13 mouse cellular contexts compared by ENCODE assay signal in genomic region chr1:69430683-69431407, GRCm38 (mm10).
"Had no signal": no experiment of that assay in that cellular context is flagged by ENCODE, and none has a peak within 500 bp of the region (broad histone marks: within the 10 kb centered on the region; RNA-seq: fewer than 3 reads in every experiment).

No protein-coding gene starts in this region.

- H3K36me3 ChIP-seq: limb, embryonic 12.5 days; neural tube, embryonic 15.5 days had no signal

- H3K27ac ChIP-seq: layer of hippocampus, adult 2 months; limb, embryonic 12.5 days; liver, embryonic 14.5 days; neural tube, embryonic 15.5 days had no signal

- ATAC-seq: hindbrain, embryonic 16.5 days; inflammation-experienced regulatory T-cells, adult 6 months had no signal

- H3K9me3 ChIP-seq: limb, embryonic 12.5 days; neural tube, embryonic 15.5 days had no signal

- DNase-seq: kidney, adult 9 months; kidney, postnatal 10 days; kidney, postnatal 4 days; lung, adult 18-20 months; thymus, adult 2 months; thymus, postnatal 36 days had no signal

- H3K9ac ChIP-seq: limb, embryonic 12.5 days; liver, embryonic 14.5 days; neural tube, embryonic 15.5 days had no signal

- H3K4me1 ChIP-seq: limb, embryonic 12.5 days; neural tube, embryonic 15.5 days had no signal

- H3K4me3 ChIP-seq: layer of hippocampus, adult 2 months; limb, embryonic 12.5 days; myocyte; neural tube, embryonic 15.5 days had no signal

- H3K27me3 ChIP-seq: limb, embryonic 12.5 days; neural tube, embryonic 15.5 days had no signal

- H3K4me2 ChIP-seq: limb, embryonic 12.5 days; neural tube, embryonic 15.5 days had no signal
